Mouse (Mus musculus): Measurements from ENCODE around the gene Taf4. TPM values are rescaled to one million over a fixed set of nuclear protein-coding genes. Genes with fewer than 3 reads are reported as not detected.

Gene Taf4
- polyA plus RNA-seq, 1 experiment from 2014 or later, result 6.2 TPM

DNA sequence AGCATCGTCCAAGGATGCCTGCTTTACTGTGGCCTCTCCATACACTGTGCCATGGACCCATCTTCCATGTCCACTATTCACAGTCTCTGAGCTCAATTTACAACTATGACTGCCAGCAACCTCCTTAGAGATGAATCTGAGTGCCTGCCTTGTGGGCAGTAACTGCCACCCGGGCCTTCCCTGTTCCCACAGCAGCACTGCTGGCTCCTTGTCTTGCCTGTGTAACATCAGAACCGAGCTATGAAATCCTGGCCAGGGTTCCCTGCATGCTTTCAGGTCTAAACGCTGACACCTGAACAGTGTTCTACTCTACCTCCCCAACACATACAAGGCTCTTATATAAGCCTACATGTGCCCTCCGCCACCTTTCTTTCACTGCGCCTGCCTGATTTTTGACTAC is 16.1 kb downstream of the Taf4 start:
- 91% methylated on average over 6 of the region's 6 CpGs for WGBS
- H3K9ac ChIP-seq (ENCODE audit: low read length), result no peak overlapping the region

GRCm38 (mm10) chr2:179959391-179959790 is 17.1 kb downstream of the Taf4 start:
- DNase-seq (ENCODE audit: low spot score) (no peak), ATAC-seq (ENCODE audit: insufficient read depth, low FRiP score, low TSS enrichment) (no peak)
- H3K36me3 ChIP-seq (ENCODE audit: control insufficient read depth, insufficient read depth, low read length), result no peaks in the 10 kb centered on the region
- 0 out of 2 replicates have a peak, but pooled peaks cover 5% of the 10 kb centered on the region for H3K4me1 ChIP-seq (ENCODE audit: control insufficient read depth, insufficient read depth, low read length)
- no peaks in the 10 kb centered on the region for H3K27me3 ChIP-seq (ENCODE audit: control insufficient read depth, insufficient read depth, low read length)
- WGBS, result 44% methylated on average over 3 of the region's 3 CpGs
- H3K27ac ChIP-seq (ENCODE audit: low read depth, low read length), result no peak overlapping the region
- no peak overlapping the region for H3K4me2 ChIP-seq (ENCODE audit: low read depth)
- H3K4me3 ChIP-seq (ENCODE audit: low read depth, low read length), result no peak overlapping the region
- H3K9ac ChIP-seq (ENCODE audit: low read length), result no peak overlapping the region
- no peaks in the 10 kb centered on the region for H3K9me3 ChIP-seq (ENCODE audit: control insufficient read depth, low read length)

More for the DNA sequence above, 16.1 kb downstream of the Taf4 start:
- no peak overlapping the region for H3K27ac ChIP-seq (ENCODE audit: low read depth, low read length)
- H3K27me3 ChIP-seq (ENCODE audit: control insufficient read depth, insufficient read depth, low read length), result no peaks in the 10 kb centered on the region
- ATAC-seq (ENCODE audit: insufficient read depth, low FRiP score, low TSS enrichment), result no peak
- H3K36me3 ChIP-seq (ENCODE audit: control insufficient read depth, insufficient read depth, low read length), result no peaks in the 10 kb centered on the region
- no peaks in the 10 kb centered on the region for H3K9me3 ChIP-seq (ENCODE audit: control insufficient read depth, low read length)
- H3K4me1 ChIP-seq (ENCODE audit: control insufficient read depth, insufficient read depth, low read length), result 0 out of 2 replicates have a peak, but pooled peaks cover 5% of the 10 kb centered on the region
- no peak overlapping the region for H3K4me2 ChIP-seq (ENCODE audit: low read depth)
- H3K4me3 ChIP-seq (ENCODE audit: low read depth, low read length), result no peak overlapping the region
- no peak for DNase-seq (ENCODE audit: low spot score)

- Histone ChIP-seq H3K4me3 (ENCODE audit: low read depth, low read length) (no peak overlapping the region), H3K36me3 (ENCODE audit: control insufficient read depth, insufficient read depth, low read length) (no peaks in the 10 kb centered on the region), H3K9ac (ENCODE audit: low read length) (no peak overlapping the region), H3K4me1 (ENCODE audit: control insufficient read depth, insufficient read depth, low read length) (peaks cover 7% of the 10 kb centered on the region; the same call in 1 of the 2 replicates), H3K4me2 (ENCODE audit: low read depth) (no peak overlapping the region), H3K9me3 (ENCODE audit: control insufficient read depth, low read length) (no peaks in the 10 kb centered on the region), H3K27ac (ENCODE audit: low read depth, low read length) (no peak overlapping the region), H3K27me3 (ENCODE audit: control insufficient read depth, insufficient read depth, low read length) (no peaks in the 10 kb centered on the region)
- WGBS, result 78% methylated on average over 14 of the region's 14 CpGs
- DNase-seq (ENCODE audit: low spot score) (no peak), ATAC-seq (ENCODE audit: insufficient read depth, low FRiP score, low TSS enrichment) (no peak)
Measured at GRCm38 (mm10) chr2:179951542-179952524, 24.6 kb downstream of the Taf4 start.

DNA sequence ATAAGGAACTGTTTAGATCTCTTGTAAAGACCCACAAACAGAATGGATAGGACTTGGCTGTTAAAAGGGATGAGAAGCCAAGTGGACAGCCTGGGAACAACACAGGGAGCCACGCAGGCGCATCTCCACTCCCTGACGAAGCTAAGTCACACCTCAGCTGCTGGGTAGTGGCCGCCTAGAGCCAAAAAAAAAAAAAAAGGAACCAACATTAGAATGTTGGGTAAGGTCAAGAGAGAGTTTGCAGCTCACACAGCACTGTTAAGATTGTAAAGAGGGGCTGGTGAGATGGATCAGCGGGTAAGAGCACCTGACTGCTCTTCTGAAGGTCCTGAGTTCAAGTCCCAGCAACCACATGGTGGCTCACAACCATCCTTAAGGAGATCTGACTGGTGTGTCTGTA is 27.6 kb downstream of the Taf4 start:
- Histone ChIP-seq H3K27ac (ENCODE audit: low read depth, low read length) (no peak overlapping the region), H3K9me3 (ENCODE audit: control insufficient read depth, low read length) (no peaks in the 10 kb centered on the region), H3K4me3 (ENCODE audit: low read depth, low read length) (no peak overlapping the region), H3K4me2 (ENCODE audit: low read depth) (no peak overlapping the region), H3K36me3 (ENCODE audit: control insufficient read depth, insufficient read depth, low read length) (no peaks in the 10 kb centered on the region), H3K27me3 (ENCODE audit: control insufficient read depth, insufficient read depth, low read length) (no peaks in the 10 kb centered on the region), H3K4me1 (ENCODE audit: control insufficient read depth, insufficient read depth, low read length) (peaks cover 7% of the 10 kb centered on the region; the same call in 1 of the 2 replicates), H3K9ac (ENCODE audit: low read length) (no peak overlapping the region)
- ATAC-seq (ENCODE audit: insufficient read depth, low FRiP score, low TSS enrichment), result no peak
- 86% methylated on average over 5 of the region's 5 CpGs for WGBS
- DNase-seq (ENCODE audit: low spot score), result no peak

DNA sequence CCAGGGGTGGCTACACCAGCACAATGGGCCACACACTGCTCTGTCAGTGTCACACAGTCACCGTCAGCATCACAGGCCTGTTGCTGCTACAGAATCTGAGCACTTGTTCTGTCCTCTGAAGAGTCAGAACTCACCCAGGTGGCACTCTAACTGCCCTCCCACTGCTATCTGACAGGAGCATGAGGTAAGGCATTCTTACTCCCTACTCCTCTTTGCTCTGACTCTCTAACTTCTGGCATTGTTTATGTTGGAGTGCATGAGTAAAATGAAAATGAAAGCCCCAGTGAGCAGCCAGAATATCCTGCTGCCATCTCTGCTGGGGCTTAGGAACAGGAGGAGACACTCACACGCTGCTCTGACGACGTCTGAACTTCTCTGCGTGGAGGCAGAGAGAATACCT is 28.8 kb downstream of the Taf4 start:
- Histone ChIP-seq H3K4me2 (ENCODE audit: low read depth) (no peak overlapping the region), H3K9ac (ENCODE audit: low read length) (no peak overlapping the region), H3K9me3 (ENCODE audit: control insufficient read depth, low read length) (no peaks in the 10 kb centered on the region), H3K4me1 (ENCODE audit: control insufficient read depth, insufficient read depth, low read length) (peaks cover 7% of the 10 kb centered on the region; the same call in 1 of the 2 replicates), H3K36me3 (ENCODE audit: control insufficient read depth, insufficient read depth, low read length) (no peaks in the 10 kb centered on the region), H3K27me3 (ENCODE audit: control insufficient read depth, insufficient read depth, low read length) (no peaks in the 10 kb centered on the region), H3K27ac (ENCODE audit: low read depth, low read length) (no peak overlapping the region), H3K4me3 (ENCODE audit: low read depth, low read length) (no peak overlapping the region)
- no peak for DNase-seq (ENCODE audit: low spot score)
- no peak for ATAC-seq (ENCODE audit: insufficient read depth, low FRiP score, low TSS enrichment)
- 63% methylated on average over 5 of the region's 5 CpGs for WGBS

DNA sequence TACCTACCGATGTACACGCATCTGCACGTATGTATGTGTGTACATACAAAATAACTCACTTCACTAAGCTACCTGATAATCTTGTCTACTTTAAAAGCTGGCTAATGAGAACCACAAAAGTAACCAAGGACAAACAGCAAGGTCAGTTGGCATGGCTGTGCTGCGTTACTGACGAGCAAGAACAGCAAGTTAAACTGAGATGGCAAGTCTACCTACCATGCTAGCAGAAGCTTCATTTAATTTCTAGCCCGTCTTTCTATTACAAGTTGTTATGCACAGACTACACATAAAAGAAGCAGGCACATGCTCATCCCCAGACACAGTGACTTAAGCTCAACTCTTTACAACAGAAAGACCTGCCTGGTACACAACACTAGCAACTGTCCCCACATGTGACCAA is 29.9 kb downstream of the Taf4 start:
- H3K9ac ChIP-seq (ENCODE audit: low read length), result no peak overlapping the region
- no peaks in the 10 kb centered on the region for H3K36me3 ChIP-seq (ENCODE audit: control insufficient read depth, insufficient read depth, low read length)
- peaks cover 5% of the 10 kb centered on the region; the same call in 1 of the 2 replicates for H3K4me1 ChIP-seq (ENCODE audit: control insufficient read depth, insufficient read depth, low read length)
- H3K27ac ChIP-seq (ENCODE audit: low read depth, low read length), result no peak overlapping the region
- no peak for ATAC-seq (ENCODE audit: insufficient read depth, low FRiP score, low TSS enrichment)
- no peak overlapping the region for H3K4me3 ChIP-seq (ENCODE audit: low read depth, low read length)
- H3K9me3 ChIP-seq (ENCODE audit: control insufficient read depth, low read length), result no peaks in the 10 kb centered on the region
- no peak for DNase-seq (ENCODE audit: low spot score)
- no peak overlapping the region for H3K4me2 ChIP-seq (ENCODE audit: low read depth)
- H3K27me3 ChIP-seq (ENCODE audit: control insufficient read depth, insufficient read depth, low read length), result no peaks in the 10 kb centered on the region
- 90% methylated on average over 6 of the region's 6 CpGs for WGBS

- Histone ChIP-seq H3K27me3 (ENCODE audit: control insufficient read depth, insufficient read depth, low read length) (no peaks in the 10 kb centered on the region), H3K9me3 (ENCODE audit: control insufficient read depth, low read length) (no peaks in the 10 kb centered on the region), H3K36me3 (ENCODE audit: control insufficient read depth, insufficient read depth, low read length) (no peaks in the 10 kb centered on the region), H3K9ac (ENCODE audit: low read length) (no peak overlapping the region), H3K27ac (ENCODE audit: low read depth, low read length) (no peak overlapping the region), H3K4me1 (ENCODE audit: control insufficient read depth, insufficient read depth, low read length) (peaks cover 5% of the 10 kb centered on the region; the same call in 1 of the 2 replicates), H3K4me3 (ENCODE audit: low read depth, low read length) (no peak overlapping the region), H3K4me2 (ENCODE audit: low read depth) (no peak overlapping the region)
- WGBS, result 54% methylated on average over 4 of the region's 4 CpGs
- no peak for ATAC-seq (ENCODE audit: insufficient read depth, low FRiP score, low TSS enrichment)
- DNase-seq (ENCODE audit: low spot score), result no peak
Measured at GRCm38 (mm10) chr2:179945051-179945450, 31.4 kb downstream of the Taf4 start.

GRCm38 (mm10) chr2:179941696-179942095 is 34.8 kb downstream of the Taf4 start:
- 94% methylated on average over 1 of the region's 1 CpGs for WGBS
- Histone ChIP-seq H3K4me3 (ENCODE audit: low read depth, low read length) (no peak overlapping the region), H3K4me2 (ENCODE audit: low read depth) (no peak overlapping the region), H3K4me1 (ENCODE audit: control insufficient read depth, insufficient read depth, low read length) (no peaks in the 10 kb centered on the region; the same call in 1 of the 2 replicates), H3K9me3 (ENCODE audit: control insufficient read depth, low read length) (no peaks in the 10 kb centered on the region), H3K9ac (ENCODE audit: low read length) (no peak overlapping the region), H3K36me3 (ENCODE audit: control insufficient read depth, insufficient read depth, low read length) (no peaks in the 10 kb centered on the region; the same call in 1 of the 2 replicates), H3K27me3 (ENCODE audit: control insufficient read depth, insufficient read depth, low read length) (no peaks in the 10 kb centered on the region), H3K27ac (ENCODE audit: low read depth, low read length) (no peak overlapping the region)
- DNase-seq (ENCODE audit: low spot score) (no peak), ATAC-seq (ENCODE audit: insufficient read depth, low FRiP score, low TSS enrichment) (no peak)

DNA sequence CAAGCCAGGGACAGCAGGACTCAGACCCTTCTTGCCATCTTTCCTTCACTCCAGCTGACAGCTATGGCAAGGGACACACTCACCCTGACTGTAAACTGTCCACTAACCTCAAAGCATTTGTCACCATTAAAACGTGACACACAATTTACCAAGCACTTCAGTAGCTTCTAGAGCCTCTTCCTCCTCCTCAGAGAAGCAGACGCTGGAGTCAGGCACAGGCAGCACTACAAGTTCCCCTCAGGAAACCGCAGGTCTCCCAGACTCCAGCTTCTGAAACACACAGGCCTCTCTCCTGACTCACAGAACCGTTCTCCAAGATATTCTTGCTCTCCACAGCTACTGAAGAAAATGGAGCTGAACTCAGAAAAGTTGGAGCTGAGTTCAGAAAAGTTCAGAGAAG is 39.4 kb downstream of the Taf4 start:
- no peak overlapping the region for H3K9ac ChIP-seq (ENCODE audit: low read length)
- no peak for DNase-seq (ENCODE audit: low spot score)
- H3K27ac ChIP-seq (ENCODE audit: low read depth, low read length), result no peak overlapping the region
- no peak overlapping the region for H3K4me3 ChIP-seq (ENCODE audit: low read depth, low read length)
- no peaks in the 10 kb centered on the region for H3K9me3 ChIP-seq (ENCODE audit: control insufficient read depth, low read length)
- 78% methylated on average over 4 of the region's 4 CpGs for WGBS
- H3K27me3 ChIP-seq (ENCODE audit: control insufficient read depth, insufficient read depth, low read length), result no peaks in the 10 kb centered on the region
- peaks cover 4% of the 10 kb centered on the region for H3K36me3 ChIP-seq (ENCODE audit: control insufficient read depth, insufficient read depth, low read length)
- H3K4me1 ChIP-seq (ENCODE audit: control insufficient read depth, insufficient read depth, low read length), result no peaks in the 10 kb centered on the region
- no peak for ATAC-seq (ENCODE audit: insufficient read depth, low FRiP score, low TSS enrichment)
- no peak overlapping the region for H3K4me2 ChIP-seq (ENCODE audit: low read depth)
